Mouse (Mus musculus) midbrain, embryonic 11.5 days (tissue): ENCODE results near the gene Cpt1a. TPM values are rescaled to one million over a fixed set of nuclear protein-coding genes. Genes with fewer than 3 reads are reported as not detected.

Experiments used
- microRNA-seq: library from miRNA; unstranded; fragments of <30 nt; microRNA quantifications from one replicate; pipeline ENCODE4, GENCODE M21; 2017
- polyA plus RNA-seq: library from polyadenylated mRNA; unstranded; fragments of >200 nt; fragmentation: Nextera tagmentation; extraction: Ambion mirVana; gene quantifications from 2 replicates; pipeline ENCODE4 v1.2.1, GENCODE M21; 2014

Gene Cpt1a
- polyA plus RNA-seq, 1 experiment from 2014 or later, result 8.7 TPM

Small RNA genes within 50 kb of the gene (microRNA-seq; reads per million reads assigned to microRNA genes)
- gene Mir6984, result not detected

Other genes starting within 250 kb of the Cpt1a start
- gene Mrpl21, start 39.4 kb upstream of the Cpt1a start, polyA plus RNA-seq, result 125 and 131 TPM in 2 replicates
- gene Ighmbp2, start 39.3 kb upstream of the Cpt1a start, polyA plus RNA-seq, result 5.1 and 6.8 TPM in 2 replicates
- gene Tesmin, start 66.5 kb downstream of the Cpt1a start, polyA plus RNA-seq, result 0.17 and 0.23 TPM in 2 replicates
- 1.5 and 2.5 TPM in 2 replicates for gene Gal, start 92.2 kb downstream of the Cpt1a start, polyA plus RNA-seq